Mouse (Mus musculus): ENCODE results near the gene BC048679.

GRCm38 (mm10) chr7:81531462-81531861, 33.4 kb upstream of the BC048679 start:
- TF ChIP-seq USF1 (IDR thresholded peaks at IDR 0.05; ENCODE audit: low read depth) (no peak), CTCF (IDR thresholded peaks at IDR 0.05; ENCODE audit: control insufficient read depth, insufficient read depth, insufficient read length) (no peak), MAX (IDR thresholded peaks at IDR 0.05) (no peak)
